Mouse (Mus musculus) adrenal gland, adult 8-10 months (tissue): ENCODE data around the gene Olfr284. TPM values are rescaled to one million over a fixed set of nuclear protein-coding genes. Genes with fewer than 3 reads are reported as not detected.

Source experiments
- DNase-seq: peaks from one replicate; pipeline ENCODE4 v3.0.0; 2022
- total RNA-seq, 4 experiments: library from RNA; stranded (reverse); gene quantifications; 2 replicates each; pipeline ENCODE4 v1.2.4; 2022

Olfr284 gene
- not detected for total RNA-seq

- DNase-seq: no peak
These were observed at the start of gene Olfr284 for GRCm38 (mm10) chr15:98340887-98341286. Gene Olfr284 (minus strand): TSS chr15:98340987.

- DNase-seq: peak; percentile 77
These were observed 49.0 kb upstream of the Olfr284 start for GRCm38 (mm10) chr15:98389796-98390195.

- DNase-seq: no peak
These were observed 46.8 kb upstream of the Olfr284 start for GRCm38 (mm10) chr15:98387621-98388020.

GRCm38 (mm10) chr15:98380846-98381245, 40.1 kb upstream of the Olfr284 start, which contains the start of gene Olfr283:
Gene Olfr283 (minus strand): TSS chr15:98380946.
- no peak for DNase-seq

- DNase-seq: no peak
These were observed 37.4 kb upstream of the Olfr284 start for GRCm38 (mm10) chr15:98378209-98378608.

- DNase-seq: no peak
These were observed 23.5 kb downstream of the Olfr284 start, which contains the start of gene Olfr285 for GRCm38 (mm10) chr15:98317177-98317724. Gene Olfr285 (minus strand): TSS chr15:98317353.

GRCm38 (mm10) chr15:98315703-98316102, 25.1 kb downstream of the Olfr284 start:
- no peak for DNase-seq

- DNase-seq: peak; percentile 17
These were observed 44.9 kb downstream of the Olfr284 start, which contains the start of gene Zfp641 for GRCm38 (mm10) chr15:98295628-98296551. Gene Zfp641 (minus strand): TSS chr15:98296161.

GRCm38 (mm10) chr15:98293651-98294050, 47.1 kb downstream of the Olfr284 start:
- DNase-seq: no peak

Other genes starting within 250 kb of the Olfr284 start
- gene Pfkm, start 248.4 kb downstream of the Olfr284 start, total RNA-seq: 100 to 1,000 TPM in 2 of 4 experiments, 10 to 100 TPM in 2; 73.8 to 119 (median 95.8) TPM
- gene Senp1, start 247.2 kb downstream of the Olfr284 start, total RNA-seq: 10 to 100 TPM; 17.8 to 24.9 (median 20.1) TPM
- 10 to 100 TPM; 39.6 to 49.2 (median 43.8) TPM for gene Asb8, start 175.4 kb downstream of the Olfr284 start, total RNA-seq
- gene Ccdc184, start 173.8 kb downstream of the Olfr284 start, total RNA-seq: 1 to 10 TPM in 2 of 4 experiments, under 1 TPM in 2; 0.59 to 1.3 (median 1.0) TPM
- gene Olfr288, start 145.4 kb downstream of the Olfr284 start, total RNA-seq: not detected
- not detected for gene Gm44579, start 120.0 kb downstream of the Olfr284 start, total RNA-seq
- gene Olfr287, start 119.9 kb downstream of the Olfr284 start, total RNA-seq: under 1 TPM in 1 of 4 experiments, not detected in 3; 0.38 TPM
- not detected for gene Olfr286, start 106.5 kb downstream of the Olfr284 start, total RNA-seq
- not detected for gene H1fnt, start 83.7 kb downstream of the Olfr284 start, total RNA-seq
- gene Zfp641, start 44.8 kb downstream of the Olfr284 start, total RNA-seq: 1 to 10 TPM; 3.9 to 7.8 (median 6.5) TPM
- not detected for gene Olfr285, start 23.6 kb downstream of the Olfr284 start, total RNA-seq
- not detected for gene Olfr283, start 40.0 kb upstream of the Olfr284 start, total RNA-seq
- not detected for gene Olfr282, start 90.2 kb upstream of the Olfr284 start, total RNA-seq
- gene Olfr281, start 111.6 kb upstream of the Olfr284 start, total RNA-seq: not detected
- not detected for gene OR5BS1P, start 128.9 kb upstream of the Olfr284 start, total RNA-seq
- gene Lalba, start 141.7 kb upstream of the Olfr284 start, total RNA-seq: not detected
- not detected for gene Olfr279, start 151.4 kb upstream of the Olfr284 start, total RNA-seq
- gene Kansl2, start 193.3 kb upstream of the Olfr284 start, total RNA-seq: 100 to 1,000 TPM in 2 of 4 experiments, 10 to 100 TPM in 2; 89.8 to 123 (median 106) TPM
- gene Ccnt1, start 229.9 kb upstream of the Olfr284 start, total RNA-seq: 10 to 100 TPM; 45.2 to 56.6 (median 46.5) TPM
- gene 4930415O20Rik, start 230.0 kb upstream of the Olfr284 start, total RNA-seq: not detected